22 mouse cellular contexts compared by ENCODE assay signal in the genomic region with DNA sequence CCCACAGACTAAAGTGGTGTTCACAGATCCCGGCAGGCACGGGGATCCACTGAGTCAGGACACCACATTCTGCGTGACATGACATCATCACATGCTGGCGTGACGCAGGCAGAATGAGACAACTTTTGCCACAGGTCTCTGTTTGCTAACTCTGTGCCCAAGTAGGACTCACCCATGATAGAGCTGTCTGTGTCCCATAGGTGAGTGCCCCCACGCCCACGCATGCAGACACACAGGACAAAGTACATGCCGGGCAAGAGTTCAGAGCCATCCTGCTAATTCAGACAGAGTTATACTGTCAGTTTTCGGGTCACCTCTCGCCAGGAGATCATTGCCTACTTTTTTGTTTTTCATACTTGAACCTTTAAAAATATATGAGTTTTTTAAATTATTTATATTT. TPM values are rescaled to one million over a fixed set of nuclear protein-coding genes. Genes with fewer than 3 reads are reported as not detected.
"Had no signal": no experiment of that assay in that cellular context is flagged by ENCODE, and none has a peak within 500 bp of the region (broad histone marks: within the 10 kb centered on the region; RNA-seq: fewer than 3 reads in every experiment).

No protein-coding gene starts in this region.

- H3K9me3 ChIP-seq: liver, embryonic 13.5 days; midbrain, embryonic 10.5 days; midbrain, embryonic 12.5 days; neural tube, embryonic 13.5 days; neural tube, embryonic 15.5 days had no signal

- DNase-seq: liver, embryonic 13.5 days; lung, adult 18-20 months; lung, embryonic 14.5 days; lung, postnatal 10 days; lung, postnatal 4 days; midbrain, embryonic 14.5 days; retina, postnatal 1 day; right cerebral cortex, adult 18-20 months; right cerebral cortex, postnatal 25 days; right cerebral cortex, postnatal 4 days; spleen, adult 18-20 months; thymus, adult 18-20 months; thymus, postnatal 14 days; thymus, postnatal 36 days had no signal

- H3K4me3 ChIP-seq: liver, embryonic 13.5 days; midbrain, embryonic 10.5 days; midbrain, embryonic 12.5 days; myocyte; neural tube, embryonic 13.5 days; neural tube, embryonic 15.5 days had no signal

- H3K27me3 ChIP-seq: liver, embryonic 13.5 days; midbrain, embryonic 12.5 days; neural tube, embryonic 13.5 days; neural tube, embryonic 15.5 days had no signal

- ATAC-seq: midbrain, embryonic 16.5 days had no signal

- H3K9ac ChIP-seq: liver, embryonic 13.5 days; lung, embryonic 14.5 days; midbrain, embryonic 12.5 days; neural tube, embryonic 13.5 days; neural tube, embryonic 15.5 days had no signal

- H3K27ac ChIP-seq: liver, embryonic 13.5 days; midbrain, embryonic 10.5 days; midbrain, embryonic 12.5 days; neural tube, embryonic 13.5 days; neural tube, embryonic 15.5 days had no signal

- H3K4me2 ChIP-seq: liver, embryonic 13.5 days; lung, embryonic 14.5 days; midbrain, embryonic 12.5 days; neural tube, embryonic 13.5 days; neural tube, embryonic 15.5 days had no signal

RNA-seq across cellular contexts. Expression of a gene that starts 27.8 kb away (rescaled TPM):
- total RNA-seq: megakaryocyte-erythroid progenitor cell, adult 5-6 weeks had no signal
- polyA plus RNA-seq: stomach, embryonic 14.5 days had no signal
